24 mouse cellular contexts compared by ENCODE assay signal in genomic region chr10:59441735-59442134, GRCm38 (mm10). TPM values are rescaled to one million over a fixed set of nuclear protein-coding genes. Genes with fewer than 3 reads are reported as not detected.
DNase-seq lines count a peak whose midpoint lies in the region; ATAC-seq lines count a peak whose summit lies in the region.
"Had no signal": no experiment of that assay in that cellular context is flagged by ENCODE, and none has a peak within 500 bp of the region (broad histone marks: within the 10 kb centered on the region; RNA-seq: fewer than 3 reads in every experiment).

Gene Oit3, minus strand, starts transcription at chr10:59441778.

- peak within 1 kb of the TSS; percentile 53; the same call in 1 of the 2 replicates for H3K27ac ChIP-seq in embryonic facial prominence, embryonic 14.5 days (replicated peaks; ENCODE audit: low read depth, low read length)
- no peak within 1 kb of the TSS for H3K27ac ChIP-seq in embryonic facial prominence, embryonic 10.5 days (replicated peaks)
- H3K27ac ChIP-seq in heart, embryonic 15.5 days: peak within 1 kb of the TSS; percentile 52; the same call in 1 of the 2 replicates
- peak within 1 kb of the TSS; percentile 74 for H3K27ac ChIP-seq in lung, embryonic 15.5 days
- no peak within 1 kb of the TSS for H3K27ac ChIP-seq in liver, embryonic 15.5 days (replicated peaks)
- H3K27ac ChIP-seq: hindbrain, embryonic 14.5 days; left cerebral cortex, adult 2 months; midbrain, embryonic 12.5 days had no signal

- ATAC-seq in embryonic facial prominence, embryonic 14.5 days (ENCODE audit: low read depth): no peak
- ATAC-seq in heart, embryonic 15.5 days (replicated peaks; ENCODE audit: insufficient number of reproducible peaks, insufficient read depth, low FRiP score, low read depth): no peak
- ATAC-seq in lung, embryonic 15.5 days (ENCODE audit: borderline replicate concordance, extremely low read depth, low FRiP score, low TSS enrichment): no peak
- 0 out of 2 replicates have a peak, but pooled peaks have one; percentile 49 for ATAC-seq in liver, embryonic 15.5 days (ENCODE audit: insufficient read depth)
- ATAC-seq: activated CD4-positive, CD25-positive, alpha-beta regulatory T cell, adult 4 months; forebrain, postnatal 0 days; inflammation-experienced regulatory T-cells, adult 6 months had no signal

- no peaks in the 10 kb centered on the region for H3K36me3 ChIP-seq in embryonic facial prominence, embryonic 14.5 days (ENCODE audit: control insufficient read depth, insufficient read depth, low read length)
- H3K36me3 ChIP-seq in embryonic facial prominence, embryonic 10.5 days (replicated peaks): no peaks in the 10 kb centered on the region
- H3K36me3 ChIP-seq in heart, embryonic 15.5 days: no peaks in the 10 kb centered on the region
- no peaks in the 10 kb centered on the region for H3K36me3 ChIP-seq in lung, embryonic 15.5 days
- H3K36me3 ChIP-seq in liver, embryonic 15.5 days (replicated peaks): no peaks in the 10 kb centered on the region
- H3K36me3 ChIP-seq: midbrain, embryonic 12.5 days had no signal

- no peak within 1 kb of the TSS for H3K4me2 ChIP-seq in embryonic facial prominence, embryonic 14.5 days (ENCODE audit: low read depth, low read length)
- H3K4me2 ChIP-seq in heart, embryonic 15.5 days: no peak within 1 kb of the TSS
- no peak within 1 kb of the TSS for H3K4me2 ChIP-seq in lung, embryonic 15.5 days
- no peak within 1 kb of the TSS for H3K4me2 ChIP-seq in liver, embryonic 15.5 days
- H3K4me2 ChIP-seq: hindbrain, embryonic 14.5 days; midbrain, embryonic 12.5 days had no signal

- no peaks in the 10 kb centered on the region for H3K9me3 ChIP-seq in embryonic facial prominence, embryonic 14.5 days (ENCODE audit: control insufficient read depth, low read length)
- no peaks in the 10 kb centered on the region for H3K9me3 ChIP-seq in embryonic facial prominence, embryonic 10.5 days
- H3K9me3 ChIP-seq in heart, embryonic 15.5 days (replicated peaks): no peaks in the 10 kb centered on the region
- H3K9me3 ChIP-seq in lung, embryonic 15.5 days: no peaks in the 10 kb centered on the region
- H3K9me3 ChIP-seq in liver, embryonic 15.5 days (replicated peaks): no peaks in the 10 kb centered on the region
- H3K9me3 ChIP-seq: midbrain, embryonic 12.5 days had no signal

- H3K9ac ChIP-seq in embryonic facial prominence, embryonic 14.5 days (ENCODE audit: low read depth, low read length): no peak within 1 kb of the TSS
- no peak within 1 kb of the TSS for H3K9ac ChIP-seq in heart, embryonic 15.5 days
- H3K9ac ChIP-seq in lung, embryonic 15.5 days: no peak within 1 kb of the TSS
- no peak within 1 kb of the TSS for H3K9ac ChIP-seq in liver, embryonic 15.5 days
- H3K9ac ChIP-seq: forebrain, postnatal 0 days; hindbrain, embryonic 14.5 days; lung, embryonic 14.5 days; midbrain, embryonic 12.5 days had no signal

- peaks cover 15% of the 10 kb centered on the region for H3K4me1 ChIP-seq in embryonic facial prominence, embryonic 14.5 days (ENCODE audit: control insufficient read depth, insufficient read depth, low read length)
- H3K4me1 ChIP-seq in embryonic facial prominence, embryonic 10.5 days: peaks cover 24% of the 10 kb centered on the region
- peaks cover 44% of the 10 kb centered on the region for H3K4me1 ChIP-seq in heart, embryonic 15.5 days (replicated peaks)
- peaks cover 46% of the 10 kb centered on the region for H3K4me1 ChIP-seq in lung, embryonic 15.5 days
- no peaks in the 10 kb centered on the region; the same call in 1 of the 2 replicates for H3K4me1 ChIP-seq in liver, embryonic 15.5 days (replicated peaks)

- no peaks in the 10 kb centered on the region for H3K27me3 ChIP-seq in embryonic facial prominence, embryonic 14.5 days (replicated peaks; ENCODE audit: control insufficient read depth, insufficient read depth, low read length)
- no peaks in the 10 kb centered on the region for H3K27me3 ChIP-seq in embryonic facial prominence, embryonic 10.5 days (replicated peaks; ENCODE audit: low read depth, poor library complexity, severe bottlenecking)
- no peaks in the 10 kb centered on the region; the same call in 1 of the 2 replicates for H3K27me3 ChIP-seq in heart, embryonic 15.5 days
- no peaks in the 10 kb centered on the region for H3K27me3 ChIP-seq in lung, embryonic 15.5 days
- no peaks in the 10 kb centered on the region for H3K27me3 ChIP-seq in liver, embryonic 15.5 days
- H3K27me3 ChIP-seq: midbrain, embryonic 12.5 days had no signal

- no peak within 1 kb of the TSS for H3K4me3 ChIP-seq in embryonic facial prominence, embryonic 14.5 days (ENCODE audit: low read depth, low read length)
- H3K4me3 ChIP-seq in embryonic facial prominence, embryonic 10.5 days: no peak within 1 kb of the TSS
- no peak within 1 kb of the TSS for H3K4me3 ChIP-seq in heart, embryonic 15.5 days
- H3K4me3 ChIP-seq in lung, embryonic 15.5 days: no peak within 1 kb of the TSS
- no peak within 1 kb of the TSS for H3K4me3 ChIP-seq in liver, embryonic 15.5 days (replicated peaks)
- H3K4me3 ChIP-seq: left cerebral cortex, adult 2 months; midbrain, embryonic 12.5 days had no signal

- DNase-seq in embryonic facial prominence, embryonic 14.5 days (ENCODE audit: low spot score): no peak
- DNase-seq in embryonic facial prominence, embryonic 10.5 days (ENCODE audit: low spot score): no peak
- no peak for DNase-seq in heart, adult 9 months (ENCODE audit: low spot score in 2 of 2)
- DNase-seq in lung, postnatal 25 days (ENCODE audit: low spot score): no peak
- no peak for DNase-seq in spleen, postnatal 36 days (ENCODE audit: low spot score in 2 of 2)
- DNase-seq: adrenal gland, adult 8-10 months; cerebellum, adult 11-12 months; cerebellum, postnatal 10 days; forebrain, postnatal 0 days; gastrocnemius, postnatal 36 days; kidney, adult 18-20 months; kidney, postnatal 10 days; left cerebral cortex, postnatal 4 days; lung, embryonic 14.5 days; right cerebral cortex, postnatal 14 days; thymus, postnatal 14 days had no signal

- 78% methylated on average over 11 of the region's 11 CpGs for whole genome bisulfite sequencing in embryonic facial prominence, embryonic 14.5 days
- 86% methylated on average over 11 of the region's 11 CpGs for WGBS in embryonic facial prominence, embryonic 10.5 days
- WGBS in heart, embryonic 15.5 days: 55% methylated on average over 11 of the region's 11 CpGs
- 67% methylated on average over 11 of the region's 11 CpGs for WGBS in lung, embryonic 15.5 days
- 49% methylated on average over 11 of the region's 11 CpGs for WGBS in liver, embryonic 15.5 days (ENCODE audit: insufficient replicate concordance)

RNA-seq across cellular contexts. Expression of gene Oit3, which starts in this region (rescaled TPM):
- 0.64 and 0.70 TPM in 2 replicates for polyA plus RNA-seq in embryonic facial prominence, embryonic 14.5 days (2014; fragmentation: Nextera tagmentation; extraction: Ambion mirVana)
- polyA plus RNA-seq in embryonic facial prominence, embryonic 10.5 days (2016; fragmentation: Nextera tagmentation; extraction: Ambion mirVana): 0.64 and 0.82 TPM in 2 replicates
- polyA plus RNA-seq in heart, embryonic 15.5 days (2015; fragmentation: Nextera tagmentation; extraction: Ambion mirVana): 4.1 and 4.6 TPM in 2 replicates
- 2.1 and 2.7 TPM in 2 replicates for polyA plus RNA-seq in lung, embryonic 15.5 days (2015; fragmentation: Nextera tagmentation; extraction: Ambion mirVana)
- polyA plus RNA-seq in liver, embryonic 15.5 days (2015; fragmentation: Nextera tagmentation; extraction: Ambion mirVana): 20.0 and 20.8 TPM in 2 replicates
- polyA plus RNA-seq: activated CD4-positive, CD25-positive, alpha-beta regulatory T cell, adult 4 months; inflammation-experienced regulatory T-cells, adult 6 months had no signal

Comparison
In these comparisons a context has a peak if more than half of its experiments do, and no peak if none do; other contexts are left out.
1. H3K27ac ChIP-seq: peak in embryonic facial prominence, embryonic 14.5 days (single experiment), heart, embryonic 15.5 days (single experiment) and lung, embryonic 15.5 days (single experiment); none in embryonic facial prominence, embryonic 10.5 days (single experiment) and liver, embryonic 15.5 days (single experiment).